Mouse (Mus musculus) heart, postnatal 0 days (tissue): ENCODE results near the gene Fhl4. TPM values are rescaled to one million over a fixed set of nuclear protein-coding genes. Genes with fewer than 3 reads are reported as not detected.

ENCODE experiments used
- ATAC-seq: fragments of 200-750 bp; cut with Nextera tagmentation; 2 replicates; pipeline ENCODE4 v1.8.0; 2017; ENCODE audit warnings: low read depth, moderate number of reproducible peaks, moderate library complexity; ENCODE audit not compliant: insufficient read depth
- DNase-seq: peaks from one replicate; pipeline ENCODE4 v3.0.0-alpha.2; 2016; ENCODE audit warnings: low spot score
- H3K27ac ChIP-seq: fragments of 300-500 bp; sonication (generic); 2 replicates; pipeline ENCODE4 v1.5.1; 2014; ENCODE audit warnings: low read depth, mild to moderate bottlenecking
- H3K27me3 ChIP-seq: fragments of 300-500 bp; sonication (generic); 2 replicates; pipeline ENCODE4 v1.6.1; 2014; ENCODE audit warnings: low read length, mixed read lengths; ENCODE audit not compliant: control insufficient read depth, insufficient read depth
- H3K36me3 ChIP-seq: fragments of 300-500 bp; sonication (generic); replicated peaks from 2 replicates; pipeline ENCODE4 v1.6.1; 2014; ENCODE audit warnings: low read length, mixed read lengths; ENCODE audit not compliant: control insufficient read depth, insufficient read depth
- H3K4me1 ChIP-seq: fragments of 300-500 bp; sonication (generic); 2 replicates; pipeline ENCODE4 v1.6.1; 2014; ENCODE audit warnings: antibody characterized with exemption; ENCODE audit not compliant: control insufficient read depth, insufficient read depth
- H3K4me2 ChIP-seq: fragments of 300-500 bp; sonication (generic); 2 replicates; pipeline ENCODE4 v1.6.1; 2014; ENCODE audit warnings: low read depth, mild to moderate bottlenecking, low read length, moderate library complexity
- H3K4me3 ChIP-seq: fragments of 300-500 bp; sonication (generic); 2 replicates; pipeline ENCODE4 v1.5.1; 2014; ENCODE audit warnings: low read depth, low read length
- H3K9ac ChIP-seq: fragments of 300-500 bp; sonication (generic); replicated peaks from 2 replicates; pipeline ENCODE4 v1.6.1; 2014; ENCODE audit warnings: low read depth, low read length, mixed read lengths
- H3K9me3 ChIP-seq: fragments of 300-500 bp; sonication (generic); replicated peaks from 2 replicates; pipeline ENCODE4 v1.6.1; 2016; ENCODE audit warnings: low read length; ENCODE audit not compliant: control insufficient read depth
- CTCF ChIP-seq: IDR thresholded peaks from 2 replicates; pipeline ENCODE4 v1.5.1; 2016; ENCODE audit warnings: antibody characterized with exemption, control low read depth, low read depth
- EP300 ChIP-seq: IDR thresholded peaks from 2 replicates; pipeline ENCODE4 v1.6.1; 2016; ENCODE audit warnings: antibody characterized with exemption, low read depth
- WGBS: fragments of 180-500 bp; shearing (Covaris S2); extraction: QIAGEN DNeasy Blood & Tissue Kit; methylation state at CpG from one replicate; pipeline ENCODE4 v1.1.7; 2014; 5-methylcytosine and 5-hydroxymethylcytosine counted together
- polyA plus RNA-seq: library from polyadenylated mRNA; unstranded; fragments of >200 nt; fragmentation: Nextera tagmentation; extraction: Ambion mirVana; gene quantifications from 2 replicates; pipeline ENCODE4 v1.2.1, GENCODE M21; 2015
- total RNA-seq: library from RNA; depleted of rRNA; stranded (reverse); fragments of >200 nt; gene quantifications from 2 replicates; pipeline ENCODE4 v1.2.3, GENCODE M21; 2014; ENCODE audit warnings: low replicate concordance

Gene Fhl4
- total and polyA plus RNA-seq, 2 experiments from 2014 or later = 0.15 to 1.6 TPM

- Histone ChIP-seq H3K27ac (peak overlapping the region; percentile 30), H3K9ac (no peak overlapping the region), H3K4me1 (0 out of 2 replicates have a peak, but pooled peaks cover 5% of the 10 kb centered on the region), H3K36me3 (peaks cover 10% of the 10 kb centered on the region; the same call in 1 of the 2 replicates), H3K4me3 (peak overlapping the region; percentile 75), H3K27me3 (no peaks in the 10 kb centered on the region), H3K4me2 (peak overlapping the region; percentile 65), H3K9me3 (no peaks in the 10 kb centered on the region)
- no peak for TF ChIP-seq CTCF
- TF ChIP-seq EP300 = no peak
- WGBS = 12% methylated on average over 7 of the region's 7 CpGs
- ATAC-seq = peak; percentile 22; the same call in 1 of the 2 replicates
- DNase-seq = no peak
These were observed 26.2 kb upstream of the Fhl4 start for GRCm38 (mm10) chr10:85128453-85128852.

GRCm38 (mm10) chr10:85127395-85128287 lies 25.3 kb upstream of the Fhl4 start, which contains the start of gene Mterf2:
TSS of gene Mterf2 (minus strand) at chr10:85128027.
- ATAC-seq (peak; percentile 100), DNase-seq (peak; percentile 99)
- H3K9me3 ChIP-seq = no peaks in the 10 kb centered on the region
- peaks cover 8% of the 10 kb centered on the region; the same call in 1 of the 2 replicates for H3K36me3 ChIP-seq
- peak within 1 kb of the TSS; percentile 65 for H3K4me2 ChIP-seq
- peak within 1 kb of the TSS; percentile 59 for H3K9ac ChIP-seq
- H3K27ac ChIP-seq = peak within 1 kb of the TSS; percentile 30
- H3K4me1 ChIP-seq = 0 out of 2 replicates have a peak, but pooled peaks cover 5% of the 10 kb centered on the region
- peak; percentile 22; the same call in 1 of the 2 replicates for TF ChIP-seq CTCF
- TF ChIP-seq EP300 = no peak
- H3K4me3 ChIP-seq = peak within 1 kb of the TSS; percentile 75
- H3K27me3 ChIP-seq = no peaks in the 10 kb centered on the region
- 7% methylated on average over 20 of the region's 20 CpGs for WGBS

GRCm38 (mm10) chr10:85125184-85125583 lies 22.9 kb upstream of the Fhl4 start:
- Histone ChIP-seq H3K4me2 (no peak overlapping the region), H3K9me3 (no peaks in the 10 kb centered on the region), H3K27ac (no peak overlapping the region), H3K4me3 (no peak overlapping the region), H3K27me3 (no peaks in the 10 kb centered on the region), H3K9ac (no peak overlapping the region), H3K36me3 (peaks cover 20% of the 10 kb centered on the region), H3K4me1 (0 out of 2 replicates have a peak, but pooled peaks cover 5% of the 10 kb centered on the region)
- DNase-seq = no peak
- no peak for TF ChIP-seq CTCF
- TF ChIP-seq EP300 = no peak
- ATAC-seq = no peak
- WGBS = 82% methylated on average over 13 of the region's 13 CpGs

GRCm38 (mm10) chr10:85114409-85114808 lies 12.1 kb upstream of the Fhl4 start:
- 70% methylated on average over 4 of the region's 4 CpGs for WGBS
- H3K4me1 ChIP-seq = no peaks in the 10 kb centered on the region
- ATAC-seq (no peak), DNase-seq (no peak)
- H3K9ac ChIP-seq = no peak overlapping the region
- H3K36me3 ChIP-seq = peaks cover 22% of the 10 kb centered on the region; the same call in 1 of the 2 replicates
- TF ChIP-seq CTCF (no peak), EP300 (no peak)
- H3K27ac ChIP-seq = no peak overlapping the region
- H3K9me3 ChIP-seq = no peaks in the 10 kb centered on the region
- no peak overlapping the region for H3K4me2 ChIP-seq
- no peak overlapping the region for H3K4me3 ChIP-seq
- H3K27me3 ChIP-seq = no peaks in the 10 kb centered on the region

- peak; percentile 49 for DNase-seq
- Histone ChIP-seq H3K36me3 (no peaks in the 10 kb centered on the region), H3K27ac (peak overlapping the region; percentile 92), H3K4me1 (peaks cover 9% of the 10 kb centered on the region), H3K4me2 (peak overlapping the region; percentile 93), H3K4me3 (peak overlapping the region; percentile 98), H3K27me3 (no peaks in the 10 kb centered on the region), H3K9ac (peak overlapping the region; percentile 80), H3K9me3 (no peaks in the 10 kb centered on the region)
- TF ChIP-seq CTCF = no peak
- no peak for TF ChIP-seq EP300
- WGBS = under 1% methylated on average over 34 of the region's 34 CpGs
- ATAC-seq = peak; percentile 4; the same call in 1 of the 2 replicates
These were observed 990 bp upstream of the Fhl4 start for GRCm38 (mm10) chr10:85103085-85103885.
